Mouse (Mus musculus): ENCODE results near the gene Prkar2b. TPM values are rescaled to one million over a fixed set of nuclear protein-coding genes. Genes with fewer than 3 reads are reported as not detected.

Gene Prkar2b
- polyA plus RNA-seq, 1 experiment: 16.2 TPM

GRCm38 (mm10) chr12:31985738-31986137, 75.4 kb downstream of the Prkar2b start:
- Histone ChIP-seq H3K27me3 (ENCODE audit: control insufficient read depth, insufficient read depth, insufficient read length) (no peaks in the 10 kb centered on the region), H3K4me3 (no peak overlapping the region), H3K79me2 (ENCODE audit: control insufficient read depth, insufficient read depth) (no peaks in the 10 kb centered on the region), H3ac (ENCODE audit: control insufficient read depth, insufficient read length) (no peak overlapping the region), H3K36me3 (ENCODE audit: control insufficient read depth, insufficient read depth) (no peaks in the 10 kb centered on the region), H3K4me2 (ENCODE audit: low read depth) (no peak overlapping the region)
- no peak for TF ChIP-seq MAX (IDR thresholded peaks at IDR 0.05; ENCODE audit: low read depth)
- no peak for TF ChIP-seq CEBPB (IDR thresholded peaks at IDR 0.05; ENCODE audit: insufficient read depth, poor library complexity, severe bottlenecking)
- no peak for TF ChIP-seq E2F4 (IDR thresholded peaks at IDR 0.05; ENCODE audit: insufficient read depth)
- no peak for TF ChIP-seq MYOG (IDR thresholded peaks at IDR 0.05; ENCODE audit: control insufficient read depth in 1 of 3, insufficient read depth in 1 of 3, insufficient read length in 2 of 3, low read depth in 2 of 3)
- TF ChIP-seq REST (IDR thresholded peaks at IDR 0.05; ENCODE audit: insufficient read depth, insufficient read length): no peak

GRCm38 (mm10) chr12:31984664-31985063, 76.4 kb downstream of the Prkar2b start:
- TF ChIP-seq SRF (IDR thresholded peaks at IDR 0.05; ENCODE audit: control insufficient read depth, insufficient read length, low read depth): no peak
- TF ChIP-seq MYOG (IDR thresholded peaks at IDR 0.05; ENCODE audit: control insufficient read depth in 1 of 3, insufficient read depth in 1 of 3, insufficient read length in 2 of 3, low read depth in 2 of 3): no peak
- TF ChIP-seq MAX (IDR thresholded peaks at IDR 0.05; ENCODE audit: low read depth): no peak
- H3K79me2 ChIP-seq (ENCODE audit: control insufficient read depth, insufficient read depth): no peaks in the 10 kb centered on the region
- H3K4me2 ChIP-seq (ENCODE audit: low read depth): no peak overlapping the region
- no peaks in the 10 kb centered on the region for H3K36me3 ChIP-seq (ENCODE audit: control insufficient read depth, insufficient read depth)
- H3K4me3 ChIP-seq: no peak overlapping the region
- H3ac ChIP-seq (ENCODE audit: control insufficient read depth, insufficient read length): no peak overlapping the region
- no peaks in the 10 kb centered on the region for H3K27me3 ChIP-seq (ENCODE audit: control insufficient read depth, insufficient read depth, insufficient read length)

- H3K79me2 ChIP-seq (ENCODE audit: control insufficient read depth, insufficient read depth): no peaks in the 10 kb centered on the region
- no peak overlapping the region for H3ac ChIP-seq (ENCODE audit: control insufficient read depth, insufficient read length)
- no peak overlapping the region for H3K4me3 ChIP-seq
- H3K27me3 ChIP-seq (ENCODE audit: control insufficient read depth, insufficient read depth, insufficient read length): no peaks in the 10 kb centered on the region
- TF ChIP-seq USF1 (IDR thresholded peaks at IDR 0.05; ENCODE audit: low read depth): no peak
- no peak overlapping the region for H3K4me2 ChIP-seq (ENCODE audit: low read depth)
- H3K36me3 ChIP-seq (ENCODE audit: control insufficient read depth, insufficient read depth): no peaks in the 10 kb centered on the region
Measured at GRCm38 (mm10) chr12:31984206-31984605, 76.9 kb downstream of the Prkar2b start.

GRCm38 (mm10) chr12:31983769-31984168, 77.3 kb downstream of the Prkar2b start:
- H3ac ChIP-seq (ENCODE audit: control insufficient read depth, insufficient read length): no peak overlapping the region
- no peak overlapping the region for H3K4me3 ChIP-seq
- H3K4me2 ChIP-seq (ENCODE audit: low read depth): no peak overlapping the region
- H3K27me3 ChIP-seq (ENCODE audit: control insufficient read depth, insufficient read depth, insufficient read length): no peaks in the 10 kb centered on the region
- TF ChIP-seq MYOG (IDR thresholded peaks at IDR 0.05; ENCODE audit: control insufficient read depth in 1 of 3, insufficient read depth in 1 of 3, insufficient read length in 2 of 3, low read depth in 2 of 3): no peak
- TF ChIP-seq MYOD1 (IDR thresholded peaks at IDR 0.05; ENCODE audit: control insufficient read depth in 1 of 3, insufficient read length in 2 of 3, low read depth in 2 of 3): no peak
- TF ChIP-seq SRF (IDR thresholded peaks at IDR 0.05; ENCODE audit: control insufficient read depth, insufficient read length, low read depth): no peak
- TF ChIP-seq REST (IDR thresholded peaks at IDR 0.05; ENCODE audit: insufficient read depth, insufficient read length): no peak
- H3K36me3 ChIP-seq (ENCODE audit: control insufficient read depth, insufficient read depth): no peaks in the 10 kb centered on the region
- no peaks in the 10 kb centered on the region for H3K79me2 ChIP-seq (ENCODE audit: control insufficient read depth, insufficient read depth)

GRCm38 (mm10) chr12:31983238-31983637, 77.9 kb downstream of the Prkar2b start:
- H3ac ChIP-seq (ENCODE audit: control insufficient read depth, insufficient read length): no peak overlapping the region
- H3K36me3 ChIP-seq (ENCODE audit: control insufficient read depth, insufficient read depth): no peaks in the 10 kb centered on the region
- TF ChIP-seq MYOG (IDR thresholded peaks at IDR 0.05; ENCODE audit: control insufficient read depth in 1 of 3, insufficient read depth in 1 of 3, insufficient read length in 2 of 3, low read depth in 2 of 3) (no peak), MYOD1 (IDR thresholded peaks at IDR 0.05; ENCODE audit: control insufficient read depth in 1 of 3, insufficient read length in 2 of 3, low read depth in 2 of 3) (no peak), TCF12 (IDR thresholded peaks at IDR 0.05; ENCODE audit: insufficient read depth, poor library complexity, severe bottlenecking) (no peak), REST (IDR thresholded peaks at IDR 0.05; ENCODE audit: insufficient read depth, insufficient read length) (no peak), E2F4 (IDR thresholded peaks at IDR 0.05; ENCODE audit: insufficient read depth) (no peak), TCF3 (IDR thresholded peaks at IDR 0.05; ENCODE audit: insufficient read length, low read depth) (no peak), USF1 (IDR thresholded peaks at IDR 0.05; ENCODE audit: low read depth) (no peak), CEBPB (IDR thresholded peaks at IDR 0.05; ENCODE audit: insufficient read depth, poor library complexity, severe bottlenecking) (no peak), POLR2AphosphoS2 (IDR thresholded peaks at IDR 0.05; ENCODE audit: insufficient read length, low read depth) (no peak), SRF (IDR thresholded peaks at IDR 0.05; ENCODE audit: control insufficient read depth, insufficient read length, low read depth) (no peak), MAX (IDR thresholded peaks at IDR 0.05; ENCODE audit: low read depth) (no peak), POLR2A (IDR thresholded peaks at IDR 0.05; ENCODE audit: insufficient read length, low read depth) (no peak)
- H3K79me2 ChIP-seq (ENCODE audit: control insufficient read depth, insufficient read depth): no peaks in the 10 kb centered on the region
- H3K4me2 ChIP-seq (ENCODE audit: low read depth): no peak overlapping the region
- no peak overlapping the region for H3K4me3 ChIP-seq
- no peaks in the 10 kb centered on the region for H3K27me3 ChIP-seq (ENCODE audit: control insufficient read depth, insufficient read depth, insufficient read length)

GRCm38 (mm10) chr12:31977613-31978195, 83.4 kb downstream of the Prkar2b start:
- no peaks in the 10 kb centered on the region for H3K27me3 ChIP-seq (ENCODE audit: control insufficient read depth, insufficient read depth, insufficient read length)
- H3K4me3 ChIP-seq: no peak overlapping the region
- H3ac ChIP-seq (ENCODE audit: control insufficient read depth, insufficient read length): no peak overlapping the region
- H3K36me3 ChIP-seq (ENCODE audit: control insufficient read depth, insufficient read depth): no peaks in the 10 kb centered on the region
- H3K4me2 ChIP-seq (ENCODE audit: low read depth): no peak overlapping the region
- no peaks in the 10 kb centered on the region for H3K79me2 ChIP-seq (ENCODE audit: control insufficient read depth, insufficient read depth)
- no peak for TF ChIP-seq REST (IDR thresholded peaks at IDR 0.05; ENCODE audit: insufficient read depth, insufficient read length)
- TF ChIP-seq CEBPB (IDR thresholded peaks at IDR 0.05; ENCODE audit: insufficient read depth, poor library complexity, severe bottlenecking): no peak
- TF ChIP-seq POLR2A (IDR thresholded peaks at IDR 0.05; ENCODE audit: insufficient read length, low read depth): no peak
- no peak for TF ChIP-seq POLR2AphosphoS2 (IDR thresholded peaks at IDR 0.05; ENCODE audit: insufficient read length, low read depth)
- TF ChIP-seq USF1 (IDR thresholded peaks at IDR 0.05; ENCODE audit: low read depth): no peak
- no peak for TF ChIP-seq MAX (IDR thresholded peaks at IDR 0.05; ENCODE audit: low read depth)
- TF ChIP-seq MYOG (IDR thresholded peaks at IDR 0.05; ENCODE audit: control insufficient read depth in 1 of 3, insufficient read depth in 1 of 3, insufficient read length in 2 of 3, low read depth in 2 of 3): no peak
- TF ChIP-seq TCF12 (IDR thresholded peaks at IDR 0.05; ENCODE audit: insufficient read depth, poor library complexity, severe bottlenecking): no peak
- no peak for TF ChIP-seq MYOD1 (IDR thresholded peaks at IDR 0.05; ENCODE audit: control insufficient read depth in 1 of 3, insufficient read length in 2 of 3, low read depth in 2 of 3)
- no peak for TF ChIP-seq SRF (IDR thresholded peaks at IDR 0.05; ENCODE audit: control insufficient read depth, insufficient read length, low read depth)
- no peak for TF ChIP-seq E2F4 (IDR thresholded peaks at IDR 0.05; ENCODE audit: insufficient read depth)
- TF ChIP-seq TCF3 (IDR thresholded peaks at IDR 0.05; ENCODE audit: insufficient read length, low read depth): no peak
